Mouse (Mus musculus): ENCODE results near the gene Trp53i11. TPM values are rescaled to one million over a fixed set of nuclear protein-coding genes. Genes with fewer than 3 reads are reported as not detected.

Gene Trp53i11
- polyA plus RNA-seq, 1 experiment from 2014 or later: 23.6 TPM

- no peaks in the 10 kb centered on the region for H3K9me3 ChIP-seq (replicated peaks; ENCODE audit: control insufficient read depth, low read length)
- H3K27ac ChIP-seq (ENCODE audit: low read depth, low read length): no peak overlapping the region
- no peaks in the 10 kb centered on the region for H3K36me3 ChIP-seq (ENCODE audit: control insufficient read depth, insufficient read depth, low read length)
- H3K4me1 ChIP-seq (ENCODE audit: control insufficient read depth, insufficient read depth, low read length): peaks cover 7% of the 10 kb centered on the region
- no peak overlapping the region for H3K4me3 ChIP-seq (ENCODE audit: low read depth, low read length)
- no peak overlapping the region for H3K4me2 ChIP-seq
- ATAC-seq (replicated peaks; ENCODE audit: insufficient number of reproducible peaks, low FRiP score, low TSS enrichment): no peak
- 76% methylated on average over 6 of the region's 6 CpGs for WGBS (ENCODE audit: insufficient replicate concordance)
- H3K9ac ChIP-seq (ENCODE audit: low read depth, low read length): no peak overlapping the region
- H3K27me3 ChIP-seq (ENCODE audit: control insufficient read depth, insufficient read depth, low read length): peaks cover 10% of the 10 kb centered on the region; the same call in 1 of the 2 replicates
Measured at GRCm38 (mm10) chr2:93166295-93166694, 21.1 kb upstream of the Trp53i11 start.

- Histone ChIP-seq H3K9ac (ENCODE audit: low read depth, low read length) (no peak overlapping the region), H3K27ac (ENCODE audit: low read depth, low read length) (no peak overlapping the region), H3K9me3 (replicated peaks; ENCODE audit: control insufficient read depth, low read length) (no peaks in the 10 kb centered on the region), H3K36me3 (ENCODE audit: control insufficient read depth, insufficient read depth, low read length) (no peaks in the 10 kb centered on the region), H3K27me3 (ENCODE audit: control insufficient read depth, insufficient read depth, low read length) (peaks cover 10% of the 10 kb centered on the region; the same call in 1 of the 2 replicates), H3K4me2 (no peak overlapping the region), H3K4me3 (ENCODE audit: low read depth, low read length) (no peak overlapping the region), H3K4me1 (ENCODE audit: control insufficient read depth, insufficient read depth, low read length) (peaks cover 7% of the 10 kb centered on the region)
- ATAC-seq (replicated peaks; ENCODE audit: insufficient number of reproducible peaks, low FRiP score, low TSS enrichment): no peak
- WGBS (ENCODE audit: insufficient replicate concordance): 77% methylated on average over 14 of the region's 14 CpGs
Measured at GRCm38 (mm10) chr2:93166734-93167406, 20.5 kb upstream of the Trp53i11 start.

- peaks cover 10% of the 10 kb centered on the region for H3K27me3 ChIP-seq (ENCODE audit: control insufficient read depth, insufficient read depth, low read length)
- no peaks in the 10 kb centered on the region for H3K9me3 ChIP-seq (replicated peaks; ENCODE audit: control insufficient read depth, low read length)
- no peak overlapping the region for H3K4me2 ChIP-seq
- H3K27ac ChIP-seq (ENCODE audit: low read depth, low read length): no peak overlapping the region
- no peaks in the 10 kb centered on the region for H3K36me3 ChIP-seq (ENCODE audit: control insufficient read depth, insufficient read depth, low read length)
- ATAC-seq (replicated peaks; ENCODE audit: insufficient number of reproducible peaks, low FRiP score, low TSS enrichment): no peak
- H3K4me3 ChIP-seq (ENCODE audit: low read depth, low read length): no peak overlapping the region
- 54% methylated on average over 19 of the region's 19 CpGs for WGBS (ENCODE audit: insufficient replicate concordance)
- no peaks in the 10 kb centered on the region for H3K4me1 ChIP-seq (ENCODE audit: control insufficient read depth, insufficient read depth, low read length)
- no peak overlapping the region for H3K9ac ChIP-seq (ENCODE audit: low read depth, low read length)
Measured at GRCm38 (mm10) chr2:93170156-93170844, 17.0 kb upstream of the Trp53i11 start.

GRCm38 (mm10) chr2:93170845-93171200 is 16.5 kb upstream of the Trp53i11 start:
- no peak overlapping the region for H3K27ac ChIP-seq (ENCODE audit: low read depth, low read length)
- no peak for ATAC-seq (replicated peaks; ENCODE audit: insufficient number of reproducible peaks, low FRiP score, low TSS enrichment)
- H3K9ac ChIP-seq (ENCODE audit: low read depth, low read length): no peak overlapping the region
- H3K4me1 ChIP-seq (ENCODE audit: control insufficient read depth, insufficient read depth, low read length): no peaks in the 10 kb centered on the region
- peaks cover 11% of the 10 kb centered on the region for H3K27me3 ChIP-seq (ENCODE audit: control insufficient read depth, insufficient read depth, low read length)
- H3K4me3 ChIP-seq (ENCODE audit: low read depth, low read length): no peak overlapping the region
- no peaks in the 10 kb centered on the region for H3K36me3 ChIP-seq (ENCODE audit: control insufficient read depth, insufficient read depth, low read length)
- 87% methylated on average over 5 of the region's 5 CpGs for WGBS (ENCODE audit: insufficient replicate concordance)
- H3K9me3 ChIP-seq (replicated peaks; ENCODE audit: control insufficient read depth, low read length): no peaks in the 10 kb centered on the region
- no peak overlapping the region for H3K4me2 ChIP-seq

DNA sequence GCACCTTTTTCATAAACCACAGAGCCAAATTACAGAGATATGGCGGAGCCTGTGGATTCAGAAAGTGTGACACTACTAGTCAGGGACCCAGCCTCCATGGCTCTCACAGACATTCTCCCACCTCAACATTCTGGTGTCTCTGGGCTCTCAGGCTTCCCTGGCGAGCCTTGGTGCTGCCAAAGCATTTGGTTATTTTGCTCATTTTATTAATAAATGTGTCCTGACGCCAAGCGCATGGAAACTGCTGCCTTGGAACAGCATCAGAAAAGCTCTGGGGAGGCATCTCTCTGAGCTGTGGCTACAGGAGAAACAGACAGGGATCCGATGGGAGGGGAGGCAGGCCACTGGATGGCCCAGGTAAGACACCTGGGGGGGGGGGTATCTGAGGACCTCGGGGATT is 15.4 kb upstream of the Trp53i11 start:
- 0 out of 2 replicates have a peak, but pooled peaks cover 2% of the 10 kb centered on the region for H3K4me1 ChIP-seq (ENCODE audit: control insufficient read depth, insufficient read depth, low read length)
- no peak overlapping the region for H3K27ac ChIP-seq (ENCODE audit: low read depth, low read length)
- H3K27me3 ChIP-seq (ENCODE audit: control insufficient read depth, insufficient read depth, low read length): peaks cover 21% of the 10 kb centered on the region
- 75% methylated on average over 6 of the region's 6 CpGs for WGBS (ENCODE audit: insufficient replicate concordance)
- no peak for ATAC-seq (replicated peaks; ENCODE audit: insufficient number of reproducible peaks, low FRiP score, low TSS enrichment)
- H3K9ac ChIP-seq (ENCODE audit: low read depth, low read length): no peak overlapping the region
- H3K4me2 ChIP-seq: no peak overlapping the region
- H3K4me3 ChIP-seq (ENCODE audit: low read depth, low read length): no peak overlapping the region
- H3K9me3 ChIP-seq (replicated peaks; ENCODE audit: control insufficient read depth, low read length): no peaks in the 10 kb centered on the region
- no peaks in the 10 kb centered on the region for H3K36me3 ChIP-seq (ENCODE audit: control insufficient read depth, insufficient read depth, low read length)

DNA sequence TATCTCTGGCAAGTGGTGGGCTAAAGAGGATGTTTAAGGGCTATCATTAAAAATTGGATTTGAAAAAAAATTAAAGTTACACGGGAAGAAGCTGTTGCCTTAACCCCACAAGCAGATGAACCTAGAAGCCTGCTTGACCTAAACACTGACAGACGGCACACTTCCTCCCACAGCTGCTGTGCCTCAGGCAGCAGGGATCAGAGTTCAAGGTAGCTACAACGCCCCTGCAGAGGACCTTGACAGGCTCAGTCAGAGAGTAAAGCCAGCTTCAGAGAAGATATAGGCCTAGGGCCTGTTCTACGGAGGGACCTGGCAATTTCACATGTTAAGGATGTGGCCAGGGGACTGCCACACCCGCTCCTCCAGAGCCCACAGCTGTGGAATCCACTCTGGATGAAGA is 14.9 kb upstream of the Trp53i11 start:
- ATAC-seq (replicated peaks; ENCODE audit: insufficient number of reproducible peaks, low FRiP score, low TSS enrichment): no peak
- 40% methylated on average over 5 of the region's 5 CpGs for WGBS (ENCODE audit: insufficient replicate concordance)
- no peak overlapping the region for H3K4me2 ChIP-seq
- H3K9ac ChIP-seq (ENCODE audit: low read depth, low read length): no peak overlapping the region
- H3K36me3 ChIP-seq (ENCODE audit: control insufficient read depth, insufficient read depth, low read length): no peaks in the 10 kb centered on the region
- H3K4me1 ChIP-seq (ENCODE audit: control insufficient read depth, insufficient read depth, low read length): 0 out of 2 replicates have a peak, but pooled peaks cover 5% of the 10 kb centered on the region
- no peak overlapping the region for H3K4me3 ChIP-seq (ENCODE audit: low read depth, low read length)
- peaks cover 23% of the 10 kb centered on the region for H3K27me3 ChIP-seq (ENCODE audit: control insufficient read depth, insufficient read depth, low read length)
- H3K9me3 ChIP-seq (replicated peaks; ENCODE audit: control insufficient read depth, low read length): no peaks in the 10 kb centered on the region
- no peak overlapping the region for H3K27ac ChIP-seq (ENCODE audit: low read depth, low read length)

- WGBS (ENCODE audit: insufficient replicate concordance): 9% methylated on average over 5 of the region's 5 CpGs
- Histone ChIP-seq H3K4me1 (ENCODE audit: control insufficient read depth, insufficient read depth, low read length) (0 out of 2 replicates have a peak, but pooled peaks cover 5% of the 10 kb centered on the region), H3K9me3 (replicated peaks; ENCODE audit: control insufficient read depth, low read length) (no peaks in the 10 kb centered on the region), H3K9ac (ENCODE audit: low read depth, low read length) (no peak overlapping the region), H3K27ac (ENCODE audit: low read depth, low read length) (no peak overlapping the region), H3K36me3 (ENCODE audit: control insufficient read depth, insufficient read depth, low read length) (no peaks in the 10 kb centered on the region), H3K4me3 (ENCODE audit: low read depth, low read length) (no peak overlapping the region), H3K4me2 (no peak overlapping the region), H3K27me3 (ENCODE audit: control insufficient read depth, insufficient read depth, low read length) (peaks cover 39% of the 10 kb centered on the region)
- 0 out of 2 replicates have a peak, but pooled peaks have one; percentile 31 for ATAC-seq (replicated peaks; ENCODE audit: insufficient number of reproducible peaks, low FRiP score, low TSS enrichment)
Measured at GRCm38 (mm10) chr2:93174159-93174558, 13.2 kb upstream of the Trp53i11 start.

- H3K36me3 ChIP-seq (ENCODE audit: control insufficient read depth, insufficient read depth, low read length): no peaks in the 10 kb centered on the region
- H3K4me3 ChIP-seq (ENCODE audit: low read depth, low read length): no peak overlapping the region
- H3K4me1 ChIP-seq (ENCODE audit: control insufficient read depth, insufficient read depth, low read length): 0 out of 2 replicates have a peak, but pooled peaks cover 6% of the 10 kb centered on the region
- no peaks in the 10 kb centered on the region for H3K9me3 ChIP-seq (replicated peaks; ENCODE audit: control insufficient read depth, low read length)
- 42% methylated on average over 5 of the region's 5 CpGs for WGBS (ENCODE audit: insufficient replicate concordance)
- H3K27ac ChIP-seq (ENCODE audit: low read depth, low read length): no peak overlapping the region
- no peak for ATAC-seq (replicated peaks; ENCODE audit: insufficient number of reproducible peaks, low FRiP score, low TSS enrichment)
- no peak overlapping the region for H3K4me2 ChIP-seq
- H3K27me3 ChIP-seq (ENCODE audit: control insufficient read depth, insufficient read depth, low read length): peaks cover 44% of the 10 kb centered on the region
- no peak overlapping the region for H3K9ac ChIP-seq (ENCODE audit: low read depth, low read length)
Measured at GRCm38 (mm10) chr2:93175278-93175677, 12.1 kb upstream of the Trp53i11 start.

Data from heart, embryonic 11.5 days (tissue).